Mouse (Mus musculus) brain, embryonic 14.5 days (tissue): ENCODE measurements around the gene Ston2.
A peak's percentile ranks its signal among the peaks of the same experiment; 100 is the strongest.

Experiments
- CTCF ChIP-seq: fragments of 200-500 bp; IDR thresholded peaks from 2 replicates; pipeline ENCODE4 v1.5.1; 2012; ENCODE audit warnings: inconsistent platforms, mild to moderate bottlenecking, moderate library complexity, borderline replicate concordance; ENCODE audit not compliant: insufficient read depth, insufficient read length; ENCODE audit errors: extremely low read depth
- POLR2A ChIP-seq: fragments of 200-500 bp; IDR thresholded peaks from 2 replicates; pipeline ENCODE4 v1.6.1; 2012; ENCODE audit warnings: mild to moderate bottlenecking, inconsistent platforms, borderline replicate concordance; ENCODE audit not compliant: poor library complexity, insufficient read depth, insufficient read length, severe bottlenecking; ENCODE audit errors: extremely low read depth

- peak; percentile 74 for TF ChIP-seq CTCF
- TF ChIP-seq POLR2A, result no peak
Measured at GRCm38 (mm10) chr12:91815990-91816389, 27.8 kb upstream of the Ston2 start.
